Mouse (Mus musculus): ENCODE results near the gene Izumo1r.

The Izumo1r gene

GRCm38 (mm10) chr9:14866957-14867356 lies 36.8 kb downstream of the Izumo1r start:
- DNase-seq (ENCODE audit: low spot score): peak; percentile 49

- DNase-seq (ENCODE audit: low spot score): no peak
Measured at GRCm38 (mm10) chr9:14864726-14865125, 39.0 kb downstream of the Izumo1r start.

GRCm38 (mm10) chr9:14863126-14863525 lies 40.6 kb downstream of the Izumo1r start:
- DNase-seq (ENCODE audit: low spot score): no peak

- DNase-seq (ENCODE audit: low spot score): peak; percentile 62
Measured at GRCm38 (mm10) chr9:14859868-14860639, 43.7 kb downstream of the Izumo1r start, which contains the start of gene Gpr83. Gpr83 (plus strand) TSS chr9:14860210.

- DNase-seq (ENCODE audit: low spot score): no peak
Measured at GRCm38 (mm10) chr9:14858782-14859181, 45.0 kb downstream of the Izumo1r start.

- DNase-seq (ENCODE audit: low spot score): no peak
Measured at GRCm38 (mm10) chr9:14858170-14858706, 45.5 kb downstream of the Izumo1r start.

GRCm38 (mm10) chr9:14856922-14857654 lies 46.7 kb downstream of the Izumo1r start:
- no peak for DNase-seq (ENCODE audit: low spot score)

GRCm38 (mm10) chr9:14854585-14854984 lies 49.2 kb downstream of the Izumo1r start:
- DNase-seq (ENCODE audit: low spot score): no peak

GRCm38 (mm10) chr9:14848267-14848935 lies 55.3 kb downstream of the Izumo1r start:
- DNase-seq (ENCODE audit: low spot score): no peak

- no peak for DNase-seq (ENCODE audit: low spot score)
Measured at GRCm38 (mm10) chr9:14846428-14846827, 57.3 kb downstream of the Izumo1r start.

- no peak for DNase-seq (ENCODE audit: low spot score)
Measured at GRCm38 (mm10) chr9:14843901-14844300, 59.8 kb downstream of the Izumo1r start.

- DNase-seq (ENCODE audit: low spot score): no peak
Measured at GRCm38 (mm10) chr9:14843311-14843857, 60.4 kb downstream of the Izumo1r start.

- no peak for DNase-seq (ENCODE audit: low spot score)
Measured at GRCm38 (mm10) chr9:14841878-14842761, 61.6 kb downstream of the Izumo1r start.

GRCm38 (mm10) chr9:14839970-14840369 lies 63.8 kb downstream of the Izumo1r start:
- DNase-seq (ENCODE audit: low spot score): no peak

GRCm38 (mm10) chr9:14839527-14839926 lies 64.2 kb downstream of the Izumo1r start:
- no peak for DNase-seq (ENCODE audit: low spot score)

Data from left cerebral cortex, adult 11 months (tissue).